Mouse (Mus musculus) thymus, adult 18-20 months (tissue): ENCODE results near the gene Erh.

Experiments
- DNase-seq, 2 experiments: peaks; one replicate each; pipeline ENCODE4 v3.0.0; 2022; ENCODE audit warnings: mixed read lengths in 2 of 2

The Erh gene

GRCm38 (mm10) chr12:80643693-80644505, at the start of gene Erh, which contains the start of gene Slc39a9:
Gene Erh (minus strand): TSS chr12:80644341.
Gene Slc39a9 (plus strand): TSS chr12:80643883.
- DNase-seq, result peak; percentile 84 to 91

GRCm38 (mm10) chr12:80693700-80694099, 49.6 kb upstream of the Erh start:
- no peak for DNase-seq

- DNase-seq, result no peak
Observed at GRCm38 (mm10) chr12:80692269-80692972, 48.3 kb upstream of the Erh start, which contains the start of gene Plekhd1. Gene Plekhd1 (plus strand): TSS chr12:80692591.

GRCm38 (mm10) chr12:80691671-80692091, 47.5 kb upstream of the Erh start:
- no peak for DNase-seq

GRCm38 (mm10) chr12:80689696-80690095, 45.6 kb upstream of the Erh start:
- DNase-seq, result no peak

GRCm38 (mm10) chr12:80687788-80688211, 43.7 kb upstream of the Erh start:
- no peak for DNase-seq

GRCm38 (mm10) chr12:80684316-80684715, 40.2 kb upstream of the Erh start:
- no peak for DNase-seq

- DNase-seq, result no peak
Observed at GRCm38 (mm10) chr12:80683554-80683953, 39.4 kb upstream of the Erh start.

- no peak for DNase-seq
Observed at GRCm38 (mm10) chr12:80681340-80681739, 37.2 kb upstream of the Erh start.

- no peak for DNase-seq
Observed at GRCm38 (mm10) chr12:80673170-80673569, 29.0 kb upstream of the Erh start.

GRCm38 (mm10) chr12:80668391-80668790, 24.2 kb upstream of the Erh start:
- DNase-seq, result no peak

- no peak for DNase-seq
Observed at GRCm38 (mm10) chr12:80663935-80664334, 19.8 kb upstream of the Erh start.

GRCm38 (mm10) chr12:80662322-80662721, 18.2 kb upstream of the Erh start:
- DNase-seq, result no peak

GRCm38 (mm10) chr12:80658661-80659060, 14.5 kb upstream of the Erh start:
- no peak for DNase-seq

GRCm38 (mm10) chr12:80654659-80655025, 10.5 kb upstream of the Erh start:
- DNase-seq, result no peak

- no peak for DNase-seq
Observed at GRCm38 (mm10) chr12:80653951-80654658, 10.0 kb upstream of the Erh start.

- DNase-seq, result no peak
Observed at GRCm38 (mm10) chr12:80646377-80646776, 2.2 kb upstream of the Erh start.

- DNase-seq, result no peak
Observed at GRCm38 (mm10) chr12:80644506-80644868, 346 bp upstream of the Erh start.

GRCm38 (mm10) chr12:80642725-80643692, 1.1 kb downstream of the Erh start:
- peak; percentile 28 to 45 for DNase-seq

- no peak for DNase-seq
Observed at GRCm38 (mm10) chr12:80631790-80632189, 12.4 kb downstream of the Erh start.

- DNase-seq, result no peak
Observed at GRCm38 (mm10) chr12:80620501-80620900, 23.6 kb downstream of the Erh start.
